7 mouse cellular contexts compared by ENCODE assay signal in the genomic region with DNA sequence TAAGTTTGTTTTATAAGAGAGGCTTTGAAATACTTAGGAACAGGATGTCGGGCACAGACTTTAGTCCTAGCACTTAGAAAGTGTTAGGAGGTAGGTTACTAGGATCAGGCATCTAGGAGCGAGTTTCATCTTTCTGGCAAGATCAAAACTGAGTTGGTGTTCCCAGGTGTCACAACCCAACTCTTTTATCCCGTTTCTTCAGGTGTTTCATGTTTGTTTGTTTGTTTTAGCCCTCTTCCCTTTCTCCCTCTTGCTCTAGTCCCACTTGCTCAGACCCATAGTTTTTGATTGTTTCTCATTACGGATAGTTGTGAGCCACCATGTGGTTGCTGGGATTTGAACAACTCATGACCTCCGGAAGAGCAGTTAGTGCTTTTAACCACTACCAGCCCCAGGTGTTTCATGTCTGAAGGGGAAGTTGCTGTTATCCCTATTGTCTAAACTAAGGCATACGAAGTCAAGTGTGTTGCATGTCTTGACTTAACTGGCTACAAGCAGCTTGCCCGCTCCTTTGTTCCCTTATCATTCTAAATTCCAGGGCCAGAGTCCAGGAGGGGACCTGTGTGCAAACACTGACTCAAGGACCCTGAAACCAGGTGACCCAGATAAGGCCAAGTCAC. TPM values are rescaled to one million over a fixed set of nuclear protein-coding genes. Genes with fewer than 3 reads are reported as not detected.
DNase-seq lines count a peak whose midpoint lies in the region; ATAC-seq lines count a peak whose summit lies in the region.

No protein-coding gene starts in this region.

- peak overlapping the region; percentile 97 for H3K27ac ChIP-seq in forebrain, embryonic 15.5 days (replicated peaks)
- peak overlapping the region; percentile 91 for H3K27ac ChIP-seq in stomach, embryonic 14.5 days (ENCODE audit: low read length)

- H3K4me3 ChIP-seq in forebrain, embryonic 15.5 days: peak overlapping the region; percentile 60
- peak overlapping the region; percentile 48 for H3K4me3 ChIP-seq in stomach, embryonic 14.5 days (ENCODE audit: low read depth, low read length)

- H3K4me1 ChIP-seq in forebrain, embryonic 15.5 days: peaks cover 10% of the 10 kb centered on the region
- H3K4me1 ChIP-seq in stomach, embryonic 14.5 days (ENCODE audit: control insufficient read depth, insufficient read depth, low read length): peaks cover 6% of the 10 kb centered on the region; the same call in 1 of the 2 replicates

- H3K36me3 ChIP-seq in forebrain, embryonic 15.5 days: no peaks in the 10 kb centered on the region
- H3K36me3 ChIP-seq in stomach, embryonic 14.5 days (ENCODE audit: control insufficient read depth, insufficient read depth, low read length): no peaks in the 10 kb centered on the region

- 0 out of 2 replicates have a peak, but pooled peaks cover 3% of the 10 kb centered on the region for H3K27me3 ChIP-seq in forebrain, embryonic 15.5 days
- H3K27me3 ChIP-seq in stomach, embryonic 14.5 days (ENCODE audit: control insufficient read depth, insufficient read depth, low read length): no peaks in the 10 kb centered on the region

- no peaks in the 10 kb centered on the region for H3K9me3 ChIP-seq in forebrain, embryonic 15.5 days
- H3K9me3 ChIP-seq in stomach, embryonic 14.5 days (ENCODE audit: control insufficient read depth, low read depth, low read length): no peaks in the 10 kb centered on the region

- H3K9ac ChIP-seq in forebrain, embryonic 15.5 days (replicated peaks): peak overlapping the region; percentile 59
- H3K9ac ChIP-seq in stomach, embryonic 14.5 days (replicated peaks; ENCODE audit: low read depth, low read length): peak overlapping the region; percentile 39; the same call in 1 of the 2 replicates

- ATAC-seq in forebrain, embryonic 15.5 days (replicated peaks): no peak
- ATAC-seq in stomach, embryonic 14.5 days (ENCODE audit: insufficient number of reproducible peaks, insufficient read depth, low FRiP score, low read depth): peak; percentile 30; the same call in 1 of the 2 replicates

- WGBS in forebrain, embryonic 15.5 days: 78% methylated on average over 7 of the region's 7 CpGs
- WGBS in stomach, embryonic 14.5 days: 36% methylated on average over 7 of the region's 7 CpGs

- peak; percentile 87 for DNase-seq in A20 (ENCODE audit: low read depth, low spot score)
- DNase-seq in CD4-positive helper T cell, adult 2 months (ENCODE audit: low read depth, low spot score): peak; percentile 64
- peak; percentile 57 to 78 for DNase-seq in lung, adult 18-20 months
- no peak for DNase-seq in adrenal gland, postnatal 10 days
- no peak for DNase-seq in gastrocnemius, postnatal 4 days (ENCODE audit: low spot score in 2 of 2)

- peak overlapping the region; percentile 59 for H3K4me2 ChIP-seq in forebrain, embryonic 15.5 days (replicated peaks)
- peak overlapping the region; percentile 55 for H3K4me2 ChIP-seq in stomach, embryonic 14.5 days (replicated peaks; ENCODE audit: low read depth, low read length)

RNA-seq across cellular contexts. Expression of a gene that starts 46.1 kb away (rescaled TPM):
- polyA plus RNA-seq in forebrain, embryonic 15.5 days (2015; fragmentation: Nextera tagmentation; extraction: Ambion mirVana): 112 and 125 TPM in 2 replicates
- 176 and 199 TPM in 2 replicates for polyA plus RNA-seq in stomach, embryonic 14.5 days (2014; fragmentation: Nextera tagmentation; extraction: Ambion mirVana)
- 10 to 100 TPM; 18.2 to 21.2 TPM for total RNA-seq in adrenal gland, postnatal 10 days (2021)
- total RNA-seq in gastrocnemius, postnatal 4 days (2021): 10 to 100 TPM; 14.3 to 18.9 TPM

Comparison
In these comparisons a context has a peak if more than half of its experiments do, and no peak if none do; other contexts are left out.
1. DNase-seq: peak in A20 (single experiment), CD4-positive helper T cell, adult 2 months (single experiment) and lung, adult 18-20 months (2 of 2); none in adrenal gland, postnatal 10 days (single experiment) and gastrocnemius, postnatal 4 days (0 of 2).